Mouse (Mus musculus) cerebellum, adult 2 months (tissue): ENCODE data around the gene Xpc.

ENCODE experiments used
- CTCF ChIP-seq: fragments of 200-500 bp; IDR thresholded peaks from 2 replicates; pipeline ENCODE4 v1.5.1; 2011; ENCODE audit warnings: low read depth, mild to moderate bottlenecking, control low read depth, low read length, moderate library complexity, borderline replicate concordance; ENCODE audit not compliant: insufficient read depth
- POLR2A ChIP-seq: fragments of 200-500 bp; IDR thresholded peaks from 2 replicates; pipeline ENCODE4 v1.6.1; 2011; ENCODE audit warnings: low read length, control low read depth, borderline replicate concordance; ENCODE audit not compliant: insufficient read depth

GRCm38 (mm10) chr6:91546241-91546884, 30.7 kb upstream of the Xpc start:
- TF ChIP-seq CTCF = no peak
- no peak for TF ChIP-seq POLR2A
